Comparison of ENCODE assay signal across 17 mouse cellular contexts in the genomic region with DNA sequence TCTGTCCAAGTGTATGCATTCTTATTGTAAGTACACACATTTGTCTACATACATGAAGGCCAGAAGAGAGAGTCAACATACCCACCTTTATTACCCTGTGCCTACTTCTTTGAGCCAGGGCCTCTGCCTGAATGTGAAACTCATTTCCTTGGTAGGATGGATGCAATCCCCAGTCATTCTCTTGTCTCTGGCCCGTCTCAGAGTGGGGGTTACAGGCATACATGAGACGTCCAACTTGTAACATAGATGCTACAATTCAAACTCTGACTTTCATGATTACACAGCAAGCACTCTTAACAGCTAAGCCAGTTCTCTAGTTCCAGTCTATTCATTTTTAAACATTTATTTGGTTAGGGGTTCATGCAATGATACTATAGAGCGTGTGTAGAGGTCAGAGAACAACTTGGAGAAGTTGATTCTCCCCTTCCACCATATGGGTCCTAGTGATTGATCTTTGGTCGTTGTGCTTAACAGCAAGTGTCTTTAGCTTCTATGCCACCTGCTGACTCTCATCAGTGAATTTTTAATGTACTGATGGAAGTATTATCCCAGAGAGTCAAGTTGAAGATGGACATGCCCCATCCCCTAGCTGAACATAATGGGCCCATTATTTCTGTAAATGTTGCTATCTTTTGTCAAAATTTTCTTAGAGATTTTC.
DNase-seq lines count a peak whose midpoint lies in the region; ATAC-seq and TF ChIP-seq lines count a peak whose summit lies in the region.
"Had no signal": no experiment of that assay in that cellular context is flagged by ENCODE, and none has a peak within 500 bp of the region (broad histone marks: within the 10 kb centered on the region; RNA-seq: fewer than 3 reads in every experiment).

No protein-coding gene starts in this region.

- no peaks in the 10 kb centered on the region for H3K27me3 ChIP-seq in heart, embryonic 14.5 days (ENCODE audit: control insufficient read depth, insufficient read depth, low read length)
- no peaks in the 10 kb centered on the region for H3K27me3 ChIP-seq in lung, embryonic 14.5 days (ENCODE audit: insufficient read depth, low read length)
- no peaks in the 10 kb centered on the region for H3K27me3 ChIP-seq in midbrain, embryonic 13.5 days

- H3K4me3 ChIP-seq in heart, embryonic 14.5 days (ENCODE audit: control insufficient read depth in 1 of 2, insufficient read depth in 1 of 2, low read depth in 1 of 2, low read length in 2 of 2) = no peak overlapping the region
- H3K4me3 ChIP-seq in lung, embryonic 14.5 days (ENCODE audit: low read depth, low read length) = no peak overlapping the region
- H3K4me3 ChIP-seq in midbrain, embryonic 13.5 days (replicated peaks) = no peak overlapping the region

- peaks cover 42% of the 10 kb centered on the region for H3K9me3 ChIP-seq in heart, embryonic 14.5 days (ENCODE audit: control insufficient read depth, low read length)
- peaks cover 54% of the 10 kb centered on the region for H3K9me3 ChIP-seq in lung, embryonic 14.5 days (ENCODE audit: low read depth, low read length)
- H3K9me3 ChIP-seq in midbrain, embryonic 13.5 days = peaks cover 50% of the 10 kb centered on the region

- WGBS in heart, embryonic 14.5 days = 53% methylated on average over 4 of the region's 4 CpGs
- WGBS in lung, embryonic 14.5 days = 53% methylated on average over 4 of the region's 4 CpGs
- WGBS in midbrain, embryonic 13.5 days = 62% methylated on average over 4 of the region's 4 CpGs

- H3K9ac ChIP-seq in heart, embryonic 14.5 days (ENCODE audit: low read length) = no peak overlapping the region
- H3K9ac ChIP-seq in lung, embryonic 14.5 days = no peak overlapping the region
- H3K9ac ChIP-seq in midbrain, embryonic 13.5 days (replicated peaks) = no peak overlapping the region
- H3K9ac ChIP-seq: liver, embryonic 14.5 days had no signal

- intact Hi-C loops in heart, postnatal 36 days (cut with DNase I) = loop anchor here (5.0 kb wide), 1 partner anchor 1976 kb away; no protein-coding TSS in a partner anchor

- no peak for TF ChIP-seq CTCF in lung, embryonic 14.5 days (IDR thresholded peaks at IDR 0.05; ENCODE audit: low read depth)

- H3K4me2 ChIP-seq in heart, embryonic 14.5 days (ENCODE audit: low read length) = no peak overlapping the region
- no peak overlapping the region for H3K4me2 ChIP-seq in lung, embryonic 14.5 days
- H3K4me2 ChIP-seq in midbrain, embryonic 13.5 days (replicated peaks) = no peak overlapping the region

- ATAC-seq in heart, embryonic 14.5 days (ENCODE audit: insufficient number of reproducible peaks, insufficient read depth, low FRiP score, low read depth) = peak; percentile 7; the same call in 1 of the 2 replicates
- 0 out of 2 replicates have a peak, but pooled peaks have one; percentile 5 for ATAC-seq in lung, embryonic 14.5 days (ENCODE audit: insufficient read depth)
- 0 out of 2 replicates have a peak, but pooled peaks have one; percentile 4 for ATAC-seq in midbrain, embryonic 13.5 days
- ATAC-seq: activated CD4-positive, CD25-positive, alpha-beta regulatory T cell, adult 4 months; intestine, postnatal 0 days had no signal

- H3K27ac ChIP-seq in heart, embryonic 14.5 days (replicated peaks in 1 of 2; ENCODE audit: control insufficient read depth in 1 of 2, insufficient read depth in 1 of 2, low read depth in 2 of 2, low read length in 2 of 2) = no peak overlapping the region
- H3K27ac ChIP-seq in lung, embryonic 14.5 days (ENCODE audit: low read depth) = no peak overlapping the region
- H3K27ac ChIP-seq in midbrain, embryonic 13.5 days = no peak overlapping the region
- H3K27ac ChIP-seq: liver, embryonic 14.5 days; macrophage had no signal

- H3K36me3 ChIP-seq in heart, embryonic 14.5 days (ENCODE audit: control insufficient read depth, insufficient read depth, low read length) = no peaks in the 10 kb centered on the region
- no peaks in the 10 kb centered on the region for H3K36me3 ChIP-seq in lung, embryonic 14.5 days (ENCODE audit: insufficient read depth)
- H3K36me3 ChIP-seq in midbrain, embryonic 13.5 days = no peaks in the 10 kb centered on the region

- H3K4me1 ChIP-seq in heart, embryonic 14.5 days (ENCODE audit: control insufficient read depth in 2 of 2, insufficient read depth in 2 of 2, low read length in 2 of 2) = no peaks in the 10 kb centered on the region
- no peaks in the 10 kb centered on the region for H3K4me1 ChIP-seq in lung, embryonic 14.5 days (ENCODE audit: insufficient read depth)
- no peaks in the 10 kb centered on the region for H3K4me1 ChIP-seq in midbrain, embryonic 13.5 days (replicated peaks)

- no peak for DNase-seq in heart, postnatal 36 days
- no peak for DNase-seq in lung, embryonic 14.5 days
- no peak for DNase-seq in lung, adult 18-20 months
- peak; percentile 47 for DNase-seq in R1 (ENCODE audit: low read depth, low spot score)
- DNase-seq in cerebellum, adult 9-11 months = no peak
- DNase-seq: cerebellum, postnatal 10 days; embryo, embryonic 11 days; heart, postnatal 4 days; kidney, postnatal 14 days; spleen, adult 18-20 months; thymus, postnatal 14 days had no signal
